Mouse (Mus musculus) telencephalon, adult 2 months (tissue): ENCODE results near the gene Zfp414.

Experiments used
- DNase-seq: peaks from one replicate; pipeline ENCODE4 v3.0.0-alpha.2; 2011; ENCODE audit warnings: low read depth, low spot score

Zfp414 gene

GRCm38 (mm10) chr17:33649781-33650475 is 21.0 kb downstream of the Zfp414 start:
- no peak for DNase-seq

DNA sequence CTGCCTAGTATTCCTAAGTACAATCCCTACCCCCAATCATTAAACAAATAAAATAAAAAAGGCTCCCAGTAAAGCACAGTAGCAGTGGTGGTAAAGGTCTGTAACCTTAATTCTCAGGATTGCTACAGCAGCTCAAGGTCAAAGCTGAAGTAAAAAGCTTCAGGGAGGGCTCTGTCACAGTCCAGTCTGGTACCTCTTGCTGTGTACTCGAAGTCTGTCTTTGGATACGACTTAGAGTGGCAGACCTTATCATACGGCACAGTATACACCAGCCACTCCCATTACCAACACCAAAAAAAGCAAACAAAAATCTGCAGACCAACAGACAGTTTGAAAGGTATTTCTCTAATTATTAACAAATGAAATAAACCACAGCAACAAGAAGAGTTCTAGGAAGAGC is 37.9 kb downstream of the Zfp414 start:
- DNase-seq = no peak

GRCm38 (mm10) chr17:33669681-33670080 is 40.8 kb downstream of the Zfp414 start:
- DNase-seq = no peak

- DNase-seq = no peak
These were observed 44.9 kb downstream of the Zfp414 start for GRCm38 (mm10) chr17:33673837-33674236.

GRCm38 (mm10) chr17:33675452-33675851 is 46.6 kb downstream of the Zfp414 start:
- no peak for DNase-seq

DNA sequence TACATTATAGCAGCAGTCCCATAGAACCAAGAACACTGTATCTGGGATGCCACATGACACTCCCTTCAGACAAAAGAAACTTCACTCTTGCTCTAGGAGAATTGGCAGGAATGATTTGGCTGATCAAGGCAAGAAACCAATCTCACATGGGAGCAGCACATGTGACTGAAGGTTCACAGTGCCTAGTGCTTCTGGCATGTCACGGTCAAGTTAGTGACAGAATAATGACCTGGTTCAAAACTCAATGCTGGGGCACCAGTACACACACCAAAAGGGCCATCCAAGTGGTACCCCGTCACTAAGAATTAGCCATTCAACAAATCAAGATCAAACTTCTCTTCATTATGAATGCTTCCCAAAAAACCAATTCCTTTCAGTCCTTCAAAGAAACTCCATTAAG is 47.2 kb downstream of the Zfp414 start:
- no peak for DNase-seq

GRCm38 (mm10) chr17:33678771-33679170 is 49.9 kb downstream of the Zfp414 start:
- DNase-seq = no peak
